Mouse (Mus musculus) ovary, postnatal 14 days (tissue): ENCODE data around the gene Faf1.

Experiments
- DNase-seq: peaks from one replicate; pipeline ENCODE4 v3.0.0; 2022; ENCODE audit warnings: low spot score

Gene Faf1

DNA sequence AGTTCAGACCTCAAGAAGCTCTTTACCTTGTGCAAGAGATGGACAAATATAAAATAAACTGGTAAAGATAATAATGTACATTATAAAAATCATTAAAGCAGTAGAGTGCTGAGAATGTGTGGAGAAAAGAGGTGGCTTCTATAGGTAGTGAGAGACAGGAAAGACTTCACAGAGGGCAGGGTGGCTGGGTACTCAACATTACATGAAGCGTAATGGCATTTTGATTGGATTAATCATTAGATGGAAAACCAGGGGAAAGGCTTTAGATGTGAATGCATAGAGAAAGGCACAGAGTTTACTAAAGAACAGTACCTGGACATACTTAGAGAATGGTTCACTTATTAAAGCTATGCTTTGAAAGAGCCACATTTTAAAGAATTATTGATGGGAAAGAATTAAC, 252.7 kb downstream of the Faf1 start:
- DNase-seq: no peak

GRCm38 (mm10) chr4:109930445-109930844, 254.1 kb downstream of the Faf1 start:
- no peak for DNase-seq

DNA sequence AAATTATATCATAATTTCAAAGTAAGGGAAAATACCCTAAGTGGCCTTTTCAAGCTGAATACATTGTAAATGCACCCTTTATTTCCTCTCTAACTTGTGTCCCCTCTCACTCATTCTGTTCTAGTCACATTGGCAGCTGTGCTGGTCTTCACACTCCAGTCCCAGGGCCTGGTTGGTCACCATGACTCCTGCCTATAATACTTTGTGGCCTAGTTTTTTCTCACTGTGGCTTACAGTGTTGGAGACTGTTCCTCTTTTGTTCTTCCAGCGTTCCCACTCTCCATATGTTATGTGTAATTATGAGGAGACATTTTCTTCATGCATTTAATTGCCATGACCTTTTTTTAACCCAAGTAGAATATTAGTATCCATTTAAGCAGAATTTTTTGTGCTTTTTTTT, 254.5 kb downstream of the Faf1 start:
- no peak for DNase-seq

DNA sequence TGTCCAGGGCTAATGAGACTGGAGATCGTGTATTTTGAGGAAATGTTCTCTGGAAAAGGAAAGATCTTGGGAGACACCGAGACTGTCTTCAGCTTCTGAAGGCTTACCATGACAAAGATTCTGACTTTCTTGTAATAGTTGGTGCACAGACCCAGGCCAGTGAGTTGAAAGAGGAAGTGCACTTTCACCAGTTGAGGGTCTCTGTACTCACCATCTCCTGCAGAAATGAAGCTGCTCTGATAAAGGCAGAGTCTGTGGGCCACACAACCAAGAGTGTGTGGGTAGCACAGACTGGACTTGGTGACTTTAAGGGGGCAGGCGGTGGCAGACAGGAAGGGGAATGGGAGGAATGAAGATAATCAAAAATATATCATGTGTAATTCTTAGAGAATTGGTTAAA, 260.2 kb downstream of the Faf1 start:
- DNase-seq: no peak

GRCm38 (mm10) chr4:109939291-109939690, 262.9 kb downstream of the Faf1 start:
- no peak for DNase-seq

DNA sequence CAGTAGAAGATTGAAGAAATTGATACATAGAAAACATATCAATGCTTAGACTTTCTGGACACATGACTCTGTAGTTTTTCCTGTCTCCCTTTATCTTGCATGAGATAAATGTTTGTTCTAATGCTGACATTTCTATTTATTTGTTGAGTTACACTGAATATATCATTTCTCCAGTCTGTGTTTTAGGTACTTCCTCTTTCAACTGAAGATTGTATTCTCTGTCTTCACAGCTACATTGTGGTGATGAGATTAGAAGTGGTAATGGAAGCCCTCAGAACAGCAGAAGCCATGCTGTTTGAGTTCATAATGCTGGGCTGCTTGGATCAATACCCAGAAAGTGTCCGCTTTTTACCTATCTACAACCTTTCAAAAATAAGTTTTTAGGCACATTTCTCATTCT, 269.2 kb downstream of the Faf1 start:
- no peak for DNase-seq

GRCm38 (mm10) chr4:109949307-109949706, 272.9 kb downstream of the Faf1 start:
- no peak for DNase-seq

DNA sequence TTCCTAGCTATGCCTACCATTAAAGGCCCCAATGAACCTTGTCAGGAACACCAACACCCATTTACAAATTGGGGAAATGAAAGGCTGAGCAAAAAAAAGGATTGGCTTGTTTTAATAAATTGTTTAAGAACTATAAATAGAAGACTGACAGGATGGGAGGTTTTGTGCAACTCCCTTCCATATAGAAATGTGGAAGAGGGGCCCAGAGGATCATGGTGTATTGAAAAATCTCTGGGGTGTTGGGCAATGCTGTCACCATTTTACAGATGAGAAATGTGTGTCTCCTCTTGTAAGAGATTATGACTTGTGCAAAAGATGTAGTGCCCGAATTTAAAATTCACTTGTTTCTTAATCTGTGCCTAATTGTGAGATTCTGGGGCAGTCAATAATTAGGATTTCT, 277.1 kb downstream of the Faf1 start:
- no peak for DNase-seq

DNA sequence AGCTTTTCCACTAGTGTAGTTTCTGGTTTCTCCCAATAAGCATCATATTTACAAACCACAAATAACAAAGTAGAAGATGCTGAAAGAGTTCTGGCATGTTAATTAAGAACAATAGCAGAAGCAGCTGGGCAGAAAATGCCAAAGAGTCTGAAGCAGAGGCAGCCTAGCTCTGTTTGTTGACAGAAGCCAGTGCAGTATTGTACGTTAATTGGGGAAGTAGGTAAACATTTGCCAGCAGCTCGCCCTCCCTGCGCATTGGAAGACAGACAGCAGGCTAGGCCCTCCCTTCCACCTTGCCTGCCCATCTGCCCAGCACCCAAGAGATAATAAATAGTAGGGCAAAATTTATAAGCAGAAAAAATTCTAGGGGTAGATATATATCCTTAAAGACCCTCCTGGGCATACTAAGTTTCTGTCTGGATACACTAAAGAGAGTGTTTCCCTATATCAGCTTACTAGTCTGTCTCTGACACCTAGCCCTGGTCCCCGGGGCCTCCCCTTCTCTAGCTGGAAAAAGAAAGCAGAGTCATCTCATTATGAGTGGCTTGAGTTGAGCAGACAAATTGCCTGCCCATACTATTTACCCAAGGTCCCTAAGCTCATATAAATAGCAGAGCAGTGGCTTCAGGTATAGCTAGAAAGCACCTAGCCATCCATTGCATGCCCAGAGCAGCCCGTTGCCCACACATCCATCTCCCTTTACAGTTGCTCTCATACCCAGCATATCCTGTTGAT, 284.0 kb downstream of the Faf1 start:
- no peak for DNase-seq

- DNase-seq: no peak
Observed at GRCm38 (mm10) chr4:109963570-109964279, 287.3 kb downstream of the Faf1 start.

GRCm38 (mm10) chr4:109969561-109969960, 293.2 kb downstream of the Faf1 start:
- DNase-seq: no peak

DNA sequence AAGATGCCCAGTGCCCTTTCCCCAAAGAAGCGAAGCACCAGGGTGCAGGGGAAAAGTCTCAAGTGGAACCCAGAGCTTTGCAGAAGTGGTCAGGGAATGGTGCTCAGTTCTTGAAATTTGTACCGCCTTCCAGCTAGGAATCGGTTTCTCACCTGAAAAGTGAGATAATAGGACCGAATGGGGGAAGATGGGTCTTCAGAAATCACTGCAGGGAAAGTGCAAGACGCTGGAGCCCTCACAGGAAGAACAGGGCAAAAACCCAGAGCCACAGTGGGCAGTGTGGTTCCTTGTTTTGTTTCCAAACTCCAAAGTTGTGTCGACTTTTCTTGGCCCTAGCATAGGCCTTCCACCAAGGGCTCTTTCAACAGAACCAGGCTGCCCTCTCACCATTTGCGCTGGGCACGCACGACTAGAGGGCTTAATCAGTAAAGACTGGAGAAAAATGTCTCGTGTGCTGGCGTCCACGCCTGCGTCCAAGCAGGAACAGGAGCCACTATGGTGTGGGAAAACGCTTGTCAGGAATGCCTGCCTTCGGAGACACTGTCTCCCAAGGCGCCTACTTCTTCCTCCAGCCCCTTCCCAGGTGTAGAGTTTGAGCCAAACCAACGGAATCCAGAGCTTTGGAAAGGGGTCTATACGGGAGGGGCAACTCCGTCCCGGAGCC, 297.7 kb downstream of the Faf1 start:
- DNase-seq: no peak

DNA sequence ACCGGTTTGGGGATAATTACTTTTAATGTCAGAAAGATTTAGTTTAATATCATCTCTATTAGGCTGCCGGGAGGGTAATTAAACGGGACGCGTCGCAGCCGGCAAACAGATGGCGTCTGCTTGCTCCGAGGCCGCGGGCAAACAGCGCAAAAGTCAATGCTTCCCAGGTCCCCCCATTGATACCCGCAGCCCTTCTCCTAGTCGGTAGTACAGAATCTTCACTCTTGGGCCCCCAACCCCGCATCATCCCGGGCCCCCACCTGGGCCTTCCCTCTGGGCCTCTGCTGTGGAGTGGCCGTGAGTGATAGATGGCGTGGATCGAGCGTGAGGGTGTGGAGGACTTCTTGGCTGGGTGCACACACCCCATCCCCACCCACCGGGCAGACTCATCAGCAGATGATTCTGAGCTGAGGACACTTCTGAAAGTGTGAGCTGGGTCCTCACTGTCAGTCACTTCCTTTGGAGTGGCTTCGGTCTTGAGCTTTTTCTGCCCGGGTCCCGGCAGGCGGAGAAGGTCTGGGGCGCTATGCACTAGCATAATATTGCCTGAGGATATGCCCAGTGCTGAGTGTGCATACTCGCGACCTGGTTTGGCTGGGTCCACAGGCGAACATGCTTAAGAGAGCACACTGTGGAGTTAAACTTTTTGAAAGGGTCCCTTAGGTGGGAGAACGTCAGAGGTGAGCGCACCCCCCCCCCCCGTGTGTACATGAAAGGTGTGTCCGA, 298.4 kb downstream of the Faf1 start:
- DNase-seq: no peak

DNA sequence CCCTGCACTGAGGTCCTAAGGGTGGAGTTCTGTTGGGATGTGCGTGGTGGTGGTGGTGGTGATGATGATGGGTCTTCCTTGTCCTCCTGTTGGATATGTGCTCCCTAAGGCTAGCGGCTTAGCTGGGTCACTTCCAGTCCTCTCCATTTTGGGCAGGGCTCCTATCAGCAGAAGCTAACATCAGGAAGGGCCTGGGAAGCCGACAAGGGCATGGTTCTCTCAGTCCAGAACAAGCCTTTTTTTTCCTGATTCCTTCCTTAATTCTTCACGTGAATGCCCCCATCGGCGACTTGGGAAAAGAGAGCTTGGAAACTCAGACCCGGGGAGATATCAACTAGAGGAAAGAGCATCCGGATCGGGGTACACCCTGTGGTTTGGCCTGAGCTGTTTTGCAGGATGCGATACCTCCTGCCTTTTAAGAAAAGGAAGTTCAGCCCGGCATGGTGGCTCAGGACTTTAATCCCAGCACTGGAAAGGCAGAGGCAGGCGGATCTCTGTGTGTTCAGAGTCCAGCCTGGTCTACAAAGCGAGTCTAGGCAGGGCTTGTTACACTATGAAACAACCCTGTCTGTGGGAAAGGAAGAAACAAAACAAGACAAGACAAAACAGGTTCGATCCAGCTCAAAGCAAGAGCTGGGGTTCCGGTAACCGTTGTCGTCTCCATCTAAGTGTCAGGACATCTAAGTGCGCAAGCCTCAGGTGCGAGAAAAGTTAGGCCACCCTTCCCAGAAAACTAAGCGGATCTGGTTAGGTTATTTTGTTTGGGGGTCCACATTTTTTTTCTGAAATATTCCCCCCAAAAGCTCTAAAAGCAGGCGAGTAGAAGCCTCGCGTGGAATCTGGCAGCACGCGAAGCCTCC, 299.2 kb downstream of the Faf1 start:
- DNase-seq: no peak

DNA sequence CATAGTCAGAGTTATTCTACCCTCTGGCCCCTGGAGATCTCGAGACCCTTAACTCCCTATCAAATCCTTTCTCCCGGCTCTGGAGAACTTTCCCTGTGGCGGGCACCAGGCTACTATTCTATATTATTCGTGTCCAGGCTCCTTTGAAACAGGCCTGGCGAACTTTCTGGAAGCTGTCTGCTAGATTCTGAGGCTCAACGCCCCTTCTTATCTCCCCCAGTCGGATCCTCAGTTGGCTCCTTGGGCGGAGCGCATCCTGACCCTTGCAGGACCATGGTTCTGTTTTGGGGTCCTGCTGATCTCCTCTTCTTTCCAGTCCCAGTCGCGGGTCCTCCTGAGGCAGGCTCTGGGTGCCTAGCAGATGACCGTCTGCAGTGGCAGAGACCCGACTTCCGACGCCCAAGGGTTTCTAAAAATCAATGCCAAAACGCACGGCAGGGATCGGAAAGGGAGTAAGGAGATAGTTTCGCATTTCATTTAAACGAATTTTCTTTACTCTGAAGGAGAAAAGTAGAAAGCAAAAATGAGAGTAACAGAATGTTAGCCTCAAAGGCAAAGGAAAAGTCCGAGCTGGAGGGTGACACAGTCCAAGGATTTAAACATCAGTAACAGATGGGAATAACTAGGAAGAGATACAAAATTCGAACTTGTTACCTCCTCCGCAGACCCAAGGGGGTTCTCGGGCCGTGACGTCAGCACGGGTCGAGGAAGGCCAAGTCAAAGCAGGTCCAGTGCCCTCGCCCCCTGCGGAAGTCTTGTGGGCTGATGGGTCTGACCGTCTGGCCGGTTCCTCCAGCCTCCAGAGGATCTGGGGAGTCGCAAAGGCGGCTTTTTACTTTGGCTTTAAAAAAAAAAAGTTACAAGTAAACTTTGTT, 300.1 kb downstream of the Faf1 start:
- DNase-seq: no peak

DNA sequence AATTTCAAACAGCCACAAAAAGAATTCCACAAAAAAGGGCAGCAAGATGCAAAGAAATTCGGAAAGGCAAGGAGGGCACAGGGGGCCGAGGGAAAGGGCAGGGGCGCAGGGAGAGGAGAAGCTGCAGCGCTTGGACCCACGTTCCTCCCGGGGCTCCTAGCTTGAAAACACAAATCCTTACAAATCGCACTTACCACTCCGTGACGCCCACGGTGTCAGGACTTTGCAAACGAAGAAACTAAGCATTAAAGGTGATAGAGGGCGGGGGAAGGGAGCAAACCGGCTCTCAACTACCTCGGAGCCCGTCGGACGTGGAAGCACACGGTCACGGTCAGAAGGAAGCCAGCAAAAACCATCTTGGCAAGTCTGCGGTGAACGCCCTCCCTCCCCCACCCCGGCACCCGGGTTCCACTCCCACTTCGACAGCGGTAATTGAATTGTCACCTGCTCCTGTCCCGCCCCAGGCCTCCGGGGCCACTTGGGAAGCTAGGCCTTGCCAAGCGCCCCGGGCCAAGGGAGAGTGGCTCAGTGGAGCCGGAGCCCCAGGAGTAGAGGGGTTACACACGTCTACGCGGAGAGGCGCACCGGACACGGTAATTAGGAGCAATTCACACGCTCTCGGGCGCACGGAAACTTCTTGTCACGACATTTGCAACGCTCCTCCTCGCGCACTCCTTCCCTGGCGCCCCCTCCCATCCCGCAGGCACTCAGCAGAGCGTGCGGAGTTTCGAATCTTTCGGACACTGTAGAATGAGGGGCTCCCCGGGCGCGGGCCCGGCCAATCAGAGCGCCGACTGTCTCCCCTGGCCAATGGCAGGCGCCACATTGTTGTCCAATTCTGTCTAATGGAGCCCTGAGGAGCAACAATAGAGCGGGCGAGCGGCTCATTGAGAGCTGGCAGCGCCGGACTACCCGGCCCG, 301.0 kb downstream of the Faf1 start, which contains the start of gene Dmrta2:
Dmrta2 (plus strand) TSS at position 906 of the 920 bp plus-strand sequence.
- no peak for DNase-seq

- DNase-seq: no peak
Observed at GRCm38 (mm10) chr4:109978068-109978857, 301.9 kb downstream of the Faf1 start.

- no peak for DNase-seq
Observed at GRCm38 (mm10) chr4:109978858-109979340, 302.5 kb downstream of the Faf1 start.
